Mouse (Mus musculus) heart, embryonic 16.5 days (tissue): ENCODE measurements around the gene Oxct2a. TPM values are rescaled to one million over a fixed set of nuclear protein-coding genes. Genes with fewer than 3 reads are reported as not detected.

Source experiments
- polyA plus RNA-seq: library from polyadenylated mRNA; unstranded; fragments of >200 nt; fragmentation: Nextera tagmentation; extraction: Ambion mirVana; gene quantifications from 2 replicates; pipeline ENCODE4 v1.2.1, GENCODE M21; 2015

The Oxct2a gene
- polyA plus RNA-seq, 1 experiment from 2014 or later: not detected

Other genes starting within 250 kb of the Oxct2a start
- gene Bmp8b, start 218.5 kb downstream of the Oxct2a start, polyA plus RNA-seq: 0.30 and 0.45 TPM in 2 replicates
- gene Oxct2b, start 207.4 kb downstream of the Oxct2a start, polyA plus RNA-seq: not detected in 2 replicates
- gene Ppie, start 183.7 kb downstream of the Oxct2a start, polyA plus RNA-seq: 58.1 and 58.4 TPM in 2 replicates
- gene Hpcal4, start 140.4 kb downstream of the Oxct2a start, polyA plus RNA-seq: 0.33 and 0.84 TPM in 2 replicates
- 1.4 and 1.7 TPM in 2 replicates for gene Nt5c1a, start 122.1 kb downstream of the Oxct2a start, polyA plus RNA-seq
- 13.2 and 13.9 TPM in 2 replicates for gene Heyl, start 90.1 kb downstream of the Oxct2a start, polyA plus RNA-seq
- 55.0 and 60.5 TPM in 2 replicates for gene Pabpc4, start 61.3 kb downstream of the Oxct2a start, polyA plus RNA-seq
- 0.09 and 0.20 TPM in 2 replicates for gene Bmp8a, start 19.6 kb upstream of the Oxct2a start, polyA plus RNA-seq